ENCODE assay signal across 11 mouse cellular contexts in the genomic region with DNA sequence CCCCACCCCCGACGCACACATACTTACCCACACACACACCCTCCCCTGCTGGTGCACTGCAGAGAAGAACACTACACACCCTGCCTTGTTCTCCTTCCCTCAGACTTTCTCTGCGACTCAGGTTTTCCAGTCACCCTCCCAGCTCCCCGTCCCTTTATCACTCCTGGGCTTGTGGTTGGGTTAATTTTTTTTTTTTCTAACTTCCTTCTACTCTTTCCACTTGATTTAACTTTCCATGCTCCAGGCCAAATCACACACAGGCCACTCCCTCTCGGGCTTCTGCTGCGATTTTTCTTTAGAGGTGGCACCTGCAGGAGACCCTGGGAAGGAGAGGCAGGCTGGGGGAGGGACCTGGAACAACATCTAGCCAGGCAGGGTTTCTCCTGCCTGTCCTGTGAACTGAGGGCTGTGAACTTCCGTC. TPM values are rescaled to one million over a fixed set of nuclear protein-coding genes. Genes with fewer than 3 reads are reported as not detected.
DNase-seq lines count a peak whose midpoint lies in the region; ATAC-seq lines count a peak whose summit lies in the region.
"Had no signal": no experiment of that assay in that cellular context is flagged by ENCODE, and none has a peak within 500 bp of the region (broad histone marks: within the 10 kb centered on the region; RNA-seq: fewer than 3 reads in every experiment).

No protein-coding gene starts in this region.

- no peak overlapping the region for H3K4me2 ChIP-seq in heart, embryonic 14.5 days (ENCODE audit: low read length)
- no peak overlapping the region for H3K4me2 ChIP-seq in limb, embryonic 15.5 days
- H3K4me2 ChIP-seq in forebrain, embryonic 15.5 days (replicated peaks), result no peak overlapping the region

- ATAC-seq in heart, embryonic 14.5 days (ENCODE audit: insufficient number of reproducible peaks, insufficient read depth, low FRiP score, low read depth), result peak; percentile 41; the same call in 1 of the 2 replicates
- no peak for ATAC-seq in limb, embryonic 15.5 days (ENCODE audit: insufficient number of reproducible peaks, low FRiP score, low TSS enrichment, low read depth)
- ATAC-seq in forebrain, embryonic 15.5 days (replicated peaks), result no peak
- no peak for ATAC-seq in megakaryocyte, adult 5-6 weeks (ENCODE audit: poor library complexity, severe bottlenecking)

- 39% methylated on average over 7 of the region's 7 CpGs for WGBS in heart, embryonic 14.5 days
- WGBS in limb, embryonic 15.5 days, result 42% methylated on average over 7 of the region's 7 CpGs
- WGBS in forebrain, embryonic 15.5 days, result 43% methylated on average over 7 of the region's 7 CpGs

- H3K4me3 ChIP-seq in heart, embryonic 14.5 days (ENCODE audit: control insufficient read depth in 1 of 2, insufficient read depth in 1 of 2, low read depth in 1 of 2, low read length in 2 of 2), result no peak overlapping the region
- H3K4me3 ChIP-seq in limb, embryonic 15.5 days, result no peak overlapping the region
- no peak overlapping the region for H3K4me3 ChIP-seq in forebrain, embryonic 15.5 days

- no peaks in the 10 kb centered on the region for H3K27me3 ChIP-seq in heart, embryonic 14.5 days (ENCODE audit: control insufficient read depth, insufficient read depth, low read length)
- H3K27me3 ChIP-seq in limb, embryonic 15.5 days, result no peaks in the 10 kb centered on the region
- no peaks in the 10 kb centered on the region for H3K27me3 ChIP-seq in forebrain, embryonic 15.5 days

- peaks cover 6 to 7% of the 10 kb centered on the region in 2 experiments; a peak in 2 of 4 replicates for H3K4me1 ChIP-seq in heart, embryonic 14.5 days (ENCODE audit: control insufficient read depth in 2 of 2, insufficient read depth in 2 of 2, low read length in 2 of 2)
- peaks cover 19% of the 10 kb centered on the region for H3K4me1 ChIP-seq in limb, embryonic 15.5 days
- no peaks in the 10 kb centered on the region for H3K4me1 ChIP-seq in forebrain, embryonic 15.5 days

- H3K9ac ChIP-seq in heart, embryonic 14.5 days (ENCODE audit: low read length), result no peak overlapping the region
- no peak overlapping the region for H3K9ac ChIP-seq in limb, embryonic 15.5 days
- H3K9ac ChIP-seq in forebrain, embryonic 15.5 days (replicated peaks), result no peak overlapping the region
- H3K9ac ChIP-seq: liver, embryonic 14.5 days had no signal

- DNase-seq in heart, adult 9 months (ENCODE audit: low spot score in 2 of 2), result no peak
- peak; percentile 4 for DNase-seq in CD4-positive helper T cell, adult 2 months (ENCODE audit: low read depth, low spot score)
- peak; percentile 87 for DNase-seq in kidney, adult 11 months
- no peak for DNase-seq in adrenal gland, adult 18-20 months (ENCODE audit: low spot score in 2 of 2)
- DNase-seq: cerebellum, adult 8-10 months; gastrocnemius, postnatal 14 days had no signal

- no peaks in the 10 kb centered on the region for H3K36me3 ChIP-seq in heart, embryonic 14.5 days (ENCODE audit: control insufficient read depth, insufficient read depth, low read length)
- H3K36me3 ChIP-seq in limb, embryonic 15.5 days, result no peaks in the 10 kb centered on the region
- H3K36me3 ChIP-seq in forebrain, embryonic 15.5 days, result no peaks in the 10 kb centered on the region

- no peaks in the 10 kb centered on the region for H3K9me3 ChIP-seq in heart, embryonic 14.5 days (ENCODE audit: control insufficient read depth, low read length)
- no peaks in the 10 kb centered on the region for H3K9me3 ChIP-seq in limb, embryonic 15.5 days
- H3K9me3 ChIP-seq in forebrain, embryonic 15.5 days, result no peaks in the 10 kb centered on the region

- H3K27ac ChIP-seq in heart, embryonic 14.5 days (replicated peaks in 1 of 2; ENCODE audit: control insufficient read depth in 1 of 2, insufficient read depth in 1 of 2, low read depth in 2 of 2, low read length in 2 of 2), result 0 out of 4 replicates have a peak overlapping the region, but pooled peaks have one; percentile 19 to 31
- H3K27ac ChIP-seq in limb, embryonic 15.5 days, result 0 out of 2 replicates have a peak overlapping the region, but pooled peaks have one; percentile 22
- no peak overlapping the region for H3K27ac ChIP-seq in forebrain, embryonic 15.5 days (replicated peaks)
- H3K27ac ChIP-seq: liver, embryonic 14.5 days had no signal

RNA-seq across cellular contexts. Expression of gene Hpcal1, which starts 24.7 kb away (rescaled TPM):
- 22.5 and 22.8 TPM in 2 replicates for polyA plus RNA-seq in heart, embryonic 14.5 days (2014; fragmentation: Nextera tagmentation; extraction: Ambion mirVana)
- 39.1 and 44.0 TPM in 2 replicates for polyA plus RNA-seq in limb, embryonic 15.5 days (2015; fragmentation: Nextera tagmentation; extraction: Ambion mirVana)
- 10 to 100 TPM; 23.2 to 25.2 TPM for total RNA-seq in adrenal gland, adult 18-20 months (2021)
- polyA plus RNA-seq in forebrain, embryonic 15.5 days (2015; fragmentation: Nextera tagmentation; extraction: Ambion mirVana), result 30.5 and 36.1 TPM in 2 replicates
- 182 and 187 TPM in 2 replicates for total RNA-seq in megakaryocyte, adult 5-6 weeks (2015)
- total RNA-seq in megakaryocyte, adult 5-6 weeks (2017), result 63.8 and 76.0 TPM in 2 replicates

Comparison
In these comparisons a context has a peak if more than half of its experiments do, and no peak if none do; other contexts are left out.
1. DNase-seq: peak in CD4-positive helper T cell, adult 2 months (single experiment) and kidney, adult 11 months (single experiment); none in heart, adult 9 months (0 of 2) and adrenal gland, adult 18-20 months (0 of 2).